ENCODE assay signal across 9 mouse cellular contexts in the genomic region with DNA sequence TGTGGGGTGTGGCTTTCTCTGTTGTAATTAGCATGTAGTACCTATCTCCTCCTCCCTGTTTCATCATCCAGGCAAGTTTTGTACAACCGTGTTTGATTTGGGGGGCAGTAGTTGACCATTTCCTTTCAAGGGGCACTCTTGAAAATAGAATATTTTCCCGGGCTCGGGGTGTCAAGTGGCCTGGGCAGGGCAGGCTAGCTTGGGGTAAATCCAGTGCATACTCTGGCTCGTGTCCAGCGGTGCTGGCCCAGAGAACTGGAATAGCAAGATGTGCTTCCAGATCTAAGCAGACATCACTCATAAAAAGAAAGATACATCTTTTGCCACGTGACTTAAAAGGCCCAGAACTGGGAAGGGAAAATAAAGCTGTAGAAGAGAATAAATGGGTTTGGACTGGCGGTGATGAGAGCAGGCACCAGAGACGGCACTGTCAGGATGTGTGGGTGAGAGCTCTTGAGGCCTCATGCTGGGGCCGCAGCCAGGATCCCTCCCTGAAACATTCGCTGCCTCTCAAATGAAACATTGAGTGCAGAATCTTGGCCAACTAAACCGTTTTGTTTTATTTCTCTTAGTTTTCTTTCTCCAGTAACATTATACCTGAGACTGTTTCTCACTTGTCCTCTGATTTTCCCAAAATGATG. TPM values are rescaled to one million over a fixed set of nuclear protein-coding genes. Genes with fewer than 3 reads are reported as not detected.
DNase-seq lines count a peak whose midpoint lies in the region; ATAC-seq and TF ChIP-seq lines count a peak whose summit lies in the region.
"Had no signal": no experiment of that assay in that cellular context is flagged by ENCODE, and none has a peak within 500 bp of the region (broad histone marks: within the 10 kb centered on the region; RNA-seq: fewer than 3 reads in every experiment).

No protein-coding gene starts in this region.

- TF ChIP-seq CTCF in layer of hippocampus, adult 2 months (conservative IDR thresholded peaks at IDR 0.05): no peak

- H3K27ac ChIP-seq in layer of hippocampus, adult 2 months: peak overlapping the region; percentile 54; the same call in 1 of the 2 replicates
- H3K27ac ChIP-seq: kidney, embryonic 15.5 days had no signal

- H3K4me3 ChIP-seq in layer of hippocampus, adult 2 months: no peak overlapping the region
- H3K4me3 ChIP-seq: kidney, embryonic 15.5 days had no signal

- DNase-seq in adrenal gland, postnatal 25 days: peak; percentile 32
- no peak for DNase-seq in adrenal gland, postnatal 4 days (ENCODE audit: low spot score in 2 of 2)
- DNase-seq in layer of hippocampus, adult 2 months (ENCODE audit: low spot score in 2 of 2): peak in 1 of 2 experiments; percentile 37
- no peak for DNase-seq in layer of hippocampus, postnatal 25 days (ENCODE audit: extremely low spot score in 1 of 2, low spot score in 1 of 2)
- DNase-seq in heart, postnatal 4 days: peak; percentile 39
- peak; percentile 54 for DNase-seq in skeletal muscle tissue, adult 2 months (ENCODE audit: low read depth, low spot score)
- no peak for DNase-seq in yolk sac, embryonic 10.5 days (ENCODE audit: low spot score)

- ATAC-seq in inflammation-experienced regulatory T-cells, adult 6 months: no peak

RNA-seq across cellular contexts. Expression of gene Wdr34, which starts 34.2 kb away (rescaled TPM):
- 18.5 and 26.6 TPM in 2 replicates for total RNA-seq in adrenal gland, postnatal 25 days (2021)
- total RNA-seq in adrenal gland, postnatal 4 days (2021): 10 to 100 TPM; 35.9 to 39.2 TPM
- 10 to 100 TPM; 37.3 to 37.4 TPM for total RNA-seq in layer of hippocampus, adult 2 months (2021)
- total RNA-seq in layer of hippocampus, postnatal 25 days (2021): 10 to 100 TPM; 32.5 to 33.0 TPM
- total RNA-seq in heart, postnatal 4 days (2021): 10 to 100 TPM; 15.2 to 15.8 TPM
- 1 to 10 TPM in 2 of 3 experiments, under 1 TPM in 1; 0.59 to 2.1 (median 1.1) TPM for polyA plus RNA-seq in inflammation-experienced regulatory T-cells, adult 6 months (2017; shearing (Covaris generic))

RNA-seq across cellular contexts. Expression of gene Set, which starts 42.7 kb away (rescaled TPM):
- total RNA-seq in adrenal gland, postnatal 25 days (2021): 244 and 253 TPM in 2 replicates
- total RNA-seq in adrenal gland, postnatal 4 days (2021): 100 to 1,000 TPM; 326 to 328 TPM
- 100 to 1,000 TPM; 171 to 197 TPM for total RNA-seq in layer of hippocampus, adult 2 months (2021)
- 100 to 1,000 TPM; 187 to 188 TPM for total RNA-seq in layer of hippocampus, postnatal 25 days (2021)
- 100 to 1,000 TPM; 174 to 185 TPM for total RNA-seq in heart, postnatal 4 days (2021)
- polyA plus RNA-seq in inflammation-experienced regulatory T-cells, adult 6 months (2017; shearing (Covaris generic)): 100 to 1,000 TPM; 374 to 393 (median 380) TPM

RNA-seq across cellular contexts. Expression of gene Sptan1, which starts 49.1 kb away (rescaled TPM):
- total RNA-seq in adrenal gland, postnatal 25 days (2021): 206 and 225 TPM in 2 replicates
- total RNA-seq in adrenal gland, postnatal 4 days (2021): 100 to 1,000 TPM; 230 to 284 TPM
- 100 to 1,000 TPM; 879 to 882 TPM for total RNA-seq in layer of hippocampus, adult 2 months (2021)
- total RNA-seq in layer of hippocampus, postnatal 25 days (2021): 100 to 1,000 TPM; 838 to 951 TPM
- total RNA-seq in heart, postnatal 4 days (2021): 100 to 1,000 TPM; 370 to 371 TPM
- 10 to 100 TPM; 69.9 to 81.0 (median 75.6) TPM for polyA plus RNA-seq in inflammation-experienced regulatory T-cells, adult 6 months (2017; shearing (Covaris generic))

Comparison
In these comparisons a context has a peak if more than half of its experiments do, and no peak if none do; other contexts are left out.
1. DNase-seq: peak in adrenal gland, postnatal 25 days (single experiment), heart, postnatal 4 days (single experiment) and skeletal muscle tissue, adult 2 months (single experiment); none in adrenal gland, postnatal 4 days (0 of 2), layer of hippocampus, postnatal 25 days (0 of 2) and yolk sac, embryonic 10.5 days (single experiment).